Mouse (Mus musculus) liver, adult 2 months (tissue): ENCODE measurements at regions not wholly inside any gene's neighbourhood (a gene's known extent, or its start where the extent isn't known, plus 50 kb on each side); places are given as distances from the start of the nearest gene placed in this dataset.

Experiments used
- DNase-seq: peaks from one replicate; pipeline ENCODE4 v3.0.0-alpha.2; 2011; ENCODE audit warnings: low read depth, low spot score; ENCODE audit errors: extremely low read depth
- H3K27ac ChIP-seq: fragments of 200-500 bp; replicated peaks from 2 replicates; pipeline ENCODE4 v1.5.1; 2012; ENCODE audit warnings: low read depth, mild to moderate bottlenecking, control low read depth, inconsistent platforms, low read length; ENCODE audit not compliant: insufficient read depth
- H3K27me3 ChIP-seq: fragments of 200-500 bp; 2 replicates; pipeline ENCODE4 v1.6.1; 2012; ENCODE audit warnings: mild to moderate bottlenecking, moderate library complexity, low read length, inconsistent platforms; ENCODE audit not compliant: control insufficient read depth, insufficient read depth
- H3K36me3 ChIP-seq: fragments of 200-500 bp; 2 replicates; pipeline ENCODE4 v1.6.1; 2012; ENCODE audit warnings: low read length, inconsistent platforms; ENCODE audit not compliant: control insufficient read depth, insufficient read depth
- H3K4me1 ChIP-seq: fragments of 200-500 bp; 2 replicates; pipeline ENCODE4 v1.6.1; 2011; ENCODE audit warnings: low read length; ENCODE audit not compliant: control insufficient read depth, insufficient read depth
- H3K4me3 ChIP-seq: fragments of 200-500 bp; 2 replicates; pipeline ENCODE4 v1.5.1; 2011; ENCODE audit warnings: low read depth, mild to moderate bottlenecking, control low read depth, low read length, moderate library complexity; ENCODE audit not compliant: insufficient read depth
- H3K79me2 ChIP-seq: fragments of 200-500 bp; 2 replicates; pipeline ENCODE4 v1.6.1; 2012; ENCODE audit warnings: inconsistent platforms, mild to moderate bottlenecking, low read length, moderate library complexity; ENCODE audit not compliant: control insufficient read depth, insufficient read depth
- H3K9ac ChIP-seq: fragments of 200-500 bp; 2 replicates; pipeline ENCODE4 v1.6.1; 2012; ENCODE audit warnings: low read depth, mild to moderate bottlenecking, control low read depth, inconsistent platforms, low read length
- CTCF ChIP-seq: fragments of 200-500 bp; IDR thresholded peaks from 2 replicates; pipeline ENCODE4 v1.5.1; 2011; ENCODE audit warnings: low read depth, low read length, control low read depth
- POLR2A ChIP-seq: fragments of 200-500 bp; IDR thresholded peaks from 2 replicates; pipeline ENCODE4 v1.6.1; 2011; ENCODE audit warnings: low read length, control low read depth; ENCODE audit not compliant: insufficient read depth; ENCODE audit errors: extremely low read depth
- WGBS: fragments of 180-500 bp; shearing (Covaris S2); methylation state at CpG from one replicate; pipeline ENCODE4 v1.1.7; 2018; 5-methylcytosine and 5-hydroxymethylcytosine counted together

- H3K27me3 ChIP-seq = no peaks in the 10 kb centered on the region
- 67% methylated on average over 6 of the region's 6 CpGs for WGBS
- no peaks in the 10 kb centered on the region for H3K4me1 ChIP-seq
- no peaks in the 10 kb centered on the region for H3K79me2 ChIP-seq
- no peak overlapping the region for H3K4me3 ChIP-seq
- no peak overlapping the region for H3K9ac ChIP-seq
- no peak overlapping the region for H3K27ac ChIP-seq
- DNase-seq = no peak
- TF ChIP-seq POLR2A = no peak
- no peak for TF ChIP-seq CTCF
- no peaks in the 10 kb centered on the region for H3K36me3 ChIP-seq
Observed at GRCm38 (mm10) chr8:117923296-117923695, 121.6 kb upstream of the Mphosph6 start.

DNA sequence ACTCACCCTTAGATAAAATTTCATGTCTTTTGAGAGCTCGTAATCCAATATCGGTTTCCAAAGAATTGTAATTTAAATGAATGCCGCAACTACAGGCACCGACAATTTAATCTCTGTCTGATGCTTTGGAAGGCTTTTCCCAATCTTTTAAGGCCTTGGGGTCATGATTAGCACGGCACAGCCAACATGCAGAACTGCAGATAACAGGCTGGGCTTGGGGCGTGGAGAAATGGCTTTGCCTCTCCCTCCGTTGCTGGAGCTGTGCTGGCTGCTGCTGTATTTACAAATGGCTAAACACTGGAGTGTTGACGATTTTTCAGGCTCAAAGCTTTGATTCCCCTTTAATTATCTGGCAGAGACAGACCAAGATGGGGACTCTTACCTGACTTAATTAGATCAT lies 101.3 kb upstream of the Mphosph6 start:
- no peak for TF ChIP-seq CTCF
- no peak for TF ChIP-seq POLR2A
- no peak for DNase-seq
- Histone ChIP-seq H3K9ac (no peak overlapping the region), H3K4me3 (no peak overlapping the region), H3K27me3 (peaks cover 3% of the 10 kb centered on the region; the same call in 1 of the 2 replicates), H3K36me3 (no peaks in the 10 kb centered on the region), H3K79me2 (no peaks in the 10 kb centered on the region), H3K27ac (no peak overlapping the region), H3K4me1 (no peaks in the 10 kb centered on the region)
- 65% methylated on average over 8 of the region's 8 CpGs for WGBS

DNA sequence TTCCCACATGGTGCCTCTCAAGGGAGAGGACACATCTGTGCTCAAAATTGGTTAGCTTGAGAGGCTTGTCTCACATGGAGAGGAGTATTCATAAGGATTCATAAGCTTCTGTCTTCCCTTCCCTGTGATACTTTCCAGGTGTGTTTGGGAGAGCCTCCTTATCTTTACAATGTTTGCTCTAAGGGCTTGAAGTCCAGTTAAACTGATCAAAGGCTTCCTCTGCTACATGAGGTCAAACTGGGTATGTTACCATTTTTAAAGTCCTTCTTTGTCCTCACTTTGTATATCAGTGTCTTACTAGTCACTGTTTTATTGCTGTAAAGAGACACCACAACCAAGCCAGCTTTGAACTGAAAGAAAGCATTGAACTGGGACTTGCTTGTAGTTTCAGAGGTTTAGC lies 98.1 kb upstream of the Mphosph6 start:
- Histone ChIP-seq H3K9ac (no peak overlapping the region), H3K36me3 (no peaks in the 10 kb centered on the region), H3K4me1 (no peaks in the 10 kb centered on the region), H3K27ac (no peak overlapping the region), H3K4me3 (no peak overlapping the region), H3K79me2 (no peaks in the 10 kb centered on the region), H3K27me3 (no peaks in the 10 kb centered on the region)
- no peak for DNase-seq
- no peak for TF ChIP-seq POLR2A
- TF ChIP-seq CTCF = no peak

DNA sequence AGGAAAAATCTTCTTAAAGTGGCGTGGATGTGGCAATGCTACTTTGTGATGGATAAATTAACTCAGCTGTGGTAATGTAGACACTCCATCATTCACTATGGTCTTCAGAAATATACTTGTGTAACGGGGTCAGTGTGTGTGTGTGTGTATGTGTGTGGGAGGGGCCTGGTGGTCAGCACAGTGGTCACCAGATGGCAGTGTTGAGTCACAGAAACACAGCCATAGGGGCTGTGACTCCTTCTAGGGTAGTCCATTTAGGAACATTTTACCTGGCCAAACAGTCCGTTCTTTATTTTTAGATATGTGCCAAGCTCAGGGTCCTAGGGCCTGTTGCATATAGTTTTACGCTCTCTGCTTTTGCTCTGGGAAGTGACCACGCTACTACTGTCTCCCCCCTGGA lies 96.3 kb upstream of the Mphosph6 start:
- no peak overlapping the region for H3K4me3 ChIP-seq
- no peak overlapping the region for H3K9ac ChIP-seq
- no peak for DNase-seq
- no peaks in the 10 kb centered on the region for H3K79me2 ChIP-seq
- H3K36me3 ChIP-seq = no peaks in the 10 kb centered on the region
- H3K4me1 ChIP-seq = no peaks in the 10 kb centered on the region
- TF ChIP-seq CTCF = peak; percentile 36; the same call in 1 of the 2 replicates
- TF ChIP-seq POLR2A = no peak
- 80% methylated on average over 5 of the region's 5 CpGs for WGBS
- no peak overlapping the region for H3K27ac ChIP-seq
- no peaks in the 10 kb centered on the region for H3K27me3 ChIP-seq

GRCm38 (mm10) chr8:117894861-117895260 lies 93.1 kb upstream of the Mphosph6 start:
- no peak overlapping the region for H3K4me3 ChIP-seq
- no peak for DNase-seq
- H3K9ac ChIP-seq = no peak overlapping the region
- WGBS = 66% methylated on average over 8 of the region's 8 CpGs
- no peaks in the 10 kb centered on the region for H3K79me2 ChIP-seq
- H3K4me1 ChIP-seq = no peaks in the 10 kb centered on the region
- H3K27ac ChIP-seq = no peak overlapping the region
- H3K36me3 ChIP-seq = no peaks in the 10 kb centered on the region
- TF ChIP-seq POLR2A (no peak), CTCF (no peak)
- H3K27me3 ChIP-seq = no peaks in the 10 kb centered on the region

DNA sequence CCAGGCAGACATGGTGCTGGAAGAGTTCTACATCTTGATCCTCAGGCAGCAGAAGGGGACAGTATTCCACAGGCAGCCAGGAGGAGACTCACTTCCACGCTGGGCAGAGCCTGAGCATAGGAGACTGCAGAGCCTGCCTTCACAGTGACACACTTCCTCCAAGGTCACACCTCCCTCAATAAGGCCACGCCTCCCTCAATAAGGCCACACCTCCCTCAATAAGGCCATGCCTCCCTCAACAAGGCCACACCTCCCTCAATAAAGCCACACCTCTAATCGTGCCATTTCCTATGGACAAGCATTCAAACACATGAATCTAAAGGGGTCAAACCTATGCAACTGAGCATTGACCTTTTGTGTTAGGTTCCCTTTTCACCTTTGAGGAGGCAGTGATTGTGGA lies 88.5 kb upstream of the Mphosph6 start:
- Histone ChIP-seq H3K27me3 (peaks cover 3% of the 10 kb centered on the region; the same call in 1 of the 2 replicates), H3K4me1 (no peaks in the 10 kb centered on the region), H3K4me3 (no peak overlapping the region), H3K79me2 (no peaks in the 10 kb centered on the region), H3K9ac (no peak overlapping the region), H3K36me3 (no peaks in the 10 kb centered on the region), H3K27ac (no peak overlapping the region)
- TF ChIP-seq POLR2A = no peak
- no peak for TF ChIP-seq CTCF
- 85% methylated on average over 3 of the region's 3 CpGs for WGBS
- DNase-seq = no peak
